Comparison of ENCODE assay signal across 9 mouse cellular contexts in genomic region chr3:32398623-32399022, GRCm38 (mm10). TPM values are rescaled to one million over a fixed set of nuclear protein-coding genes. Genes with fewer than 3 reads are reported as not detected.
DNase-seq lines count a peak whose midpoint lies in the region; ATAC-seq and TF ChIP-seq lines count a peak whose summit lies in the region.
"Had no signal": no experiment of that assay in that cellular context is flagged by ENCODE, and none has a peak within 500 bp of the region (broad histone marks: within the 10 kb centered on the region; RNA-seq: fewer than 3 reads in every experiment).

No protein-coding gene starts in this region.

- peaks cover 61% of the 10 kb centered on the region for H3K79me2 ChIP-seq in macrophage (ENCODE audit: inconsistent target)

- no peaks in the 10 kb centered on the region for H3K9me3 ChIP-seq in heart, embryonic 14.5 days (ENCODE audit: control insufficient read depth, low read length)
- no peaks in the 10 kb centered on the region for H3K9me3 ChIP-seq in E14TG2a.4 (ENCODE audit: low read length)
- no peaks in the 10 kb centered on the region for H3K9me3 ChIP-seq in forebrain, embryonic 16.5 days (ENCODE audit: control insufficient read depth, low read length)

- TF ChIP-seq CTCF in E14TG2a.4 (conservative IDR thresholded peaks at IDR 0.05; ENCODE audit: low read length) = no peak

- intact Hi-C loops in heart, postnatal 25 days (cut with DNase I) = loop anchor here (5.0 kb wide), 3 partner anchors 34 to 114 kb away; partner anchors contain the start of gene Zfp639

- 12% methylated on average over 4 of the region's 4 CpGs for WGBS in heart, embryonic 14.5 days
- 10% methylated on average over 4 of the region's 4 CpGs for WGBS in forebrain, embryonic 16.5 days
- WGBS in macrophage (ENCODE audit: missing documents) = 44% methylated on average over 4 of the region's 4 CpGs

- no peak for ATAC-seq in heart, embryonic 14.5 days (ENCODE audit: insufficient number of reproducible peaks, insufficient read depth, low FRiP score, low read depth)
- ATAC-seq in forebrain, embryonic 16.5 days = no peak

- DNase-seq in heart, postnatal 25 days (ENCODE audit: low spot score) = no peak
- DNase-seq in ovary, postnatal 10 days (ENCODE audit: low spot score) = no peak
- DNase-seq in spleen, adult 18-20 months = no peak
- DNase-seq in right cerebral cortex, postnatal 25 days = no peak
- DNase-seq: cerebellum, adult 18-20 months had no signal

- H3K27ac ChIP-seq in heart, embryonic 14.5 days (replicated peaks in 1 of 2; ENCODE audit: control insufficient read depth in 1 of 2, insufficient read depth in 1 of 2, low read depth in 2 of 2, low read length in 2 of 2) = peak overlapping the region in 1 of 2 experiments; percentile 50; a peak in 1 of 4 replicates
- no peak overlapping the region for H3K27ac ChIP-seq in forebrain, embryonic 16.5 days (ENCODE audit: low read length)
- peak overlapping the region; percentile 76 for H3K27ac ChIP-seq in macrophage

- no peaks in the 10 kb centered on the region for H3K36me3 ChIP-seq in heart, embryonic 14.5 days (ENCODE audit: control insufficient read depth, insufficient read depth, low read length)
- H3K36me3 ChIP-seq in E14TG2a.4 (ENCODE audit: insufficient read depth, low read length) (no peaks in the 10 kb centered on the region), macrophage (ENCODE audit: inconsistent target) (no peaks in the 10 kb centered on the region)
- no peaks in the 10 kb centered on the region for H3K36me3 ChIP-seq in forebrain, embryonic 16.5 days (ENCODE audit: control insufficient read depth, insufficient read depth)

- peak overlapping the region in 1 of 2 experiments; percentile 85; a peak in 2 of 4 replicates for H3K4me3 ChIP-seq in heart, embryonic 14.5 days (ENCODE audit: control insufficient read depth in 1 of 2, insufficient read depth in 1 of 2, low read depth in 1 of 2, low read length in 2 of 2)
- H3K4me3 ChIP-seq in E14TG2a.4 (replicated peaks; ENCODE audit: low read length) (peak overlapping the region; percentile 94; the same call in 1 of the 2 replicates), macrophage (ENCODE audit: inconsistent target) (peak overlapping the region; percentile 75)
- peak overlapping the region; percentile 14; the same call in 1 of the 2 replicates for H3K4me3 ChIP-seq in forebrain, embryonic 16.5 days (replicated peaks; ENCODE audit: low read length)

- no peaks in the 10 kb centered on the region for H3K27me3 ChIP-seq in heart, embryonic 14.5 days (ENCODE audit: control insufficient read depth, insufficient read depth, low read length)
- no peaks in the 10 kb centered on the region for H3K27me3 ChIP-seq in E14TG2a.4 (ENCODE audit: insufficient read depth, low read length)
- H3K27me3 ChIP-seq in forebrain, embryonic 16.5 days (replicated peaks; ENCODE audit: control insufficient read depth, insufficient read depth, low read length) = no peaks in the 10 kb centered on the region

- H3K4me2 ChIP-seq in heart, embryonic 14.5 days (ENCODE audit: low read length) = peak overlapping the region; percentile 72
- peak overlapping the region; percentile 48 for H3K4me2 ChIP-seq in forebrain, embryonic 16.5 days (ENCODE audit: low read length)

- H3K9ac ChIP-seq in heart, embryonic 14.5 days (ENCODE audit: low read length) = peak overlapping the region; percentile 62
- peak overlapping the region; percentile 17; the same call in 1 of the 2 replicates for H3K9ac ChIP-seq in forebrain, embryonic 16.5 days (replicated peaks; ENCODE audit: low read depth, low read length)

- H3K4me1 ChIP-seq in heart, embryonic 14.5 days (ENCODE audit: control insufficient read depth in 2 of 2, insufficient read depth in 2 of 2, low read length in 2 of 2) = peaks cover 9 to 39% of the 10 kb centered on the region in 2 experiments
- H3K4me1 ChIP-seq in E14TG2a.4 (replicated peaks; ENCODE audit: low read depth, low read length) = peaks cover 45% of the 10 kb centered on the region
- peaks cover 25% of the 10 kb centered on the region for H3K4me1 ChIP-seq in forebrain, embryonic 16.5 days (replicated peaks; ENCODE audit: control insufficient read depth, insufficient read depth, low read length)

RNA-seq across cellular contexts. Expression of gene Pik3ca, which starts 1.2 kb away (rescaled TPM):
- 14.1 and 17.0 TPM in 2 replicates for polyA plus RNA-seq in heart, embryonic 14.5 days (2014; fragmentation: Nextera tagmentation; extraction: Ambion mirVana)
- total RNA-seq in heart, postnatal 25 days (2021) = 10 to 100 TPM; 45.8 to 54.2 TPM
- 14.1 and 16.0 TPM in 2 replicates for polyA plus RNA-seq in forebrain, embryonic 16.5 days (2015; fragmentation: Nextera tagmentation; extraction: Ambion mirVana)
- total RNA-seq in macrophage (2018; cell fraction: chromatin; rRNA removed) = 100 to 1,000 TPM in 7 of 26 experiments, 10 to 100 TPM in 19; 29.7 to 188 (median 55.5) TPM
- 10 to 100 TPM; 23.0 to 67.9 (median 35.7) TPM for total RNA-seq in macrophage (2018; cell fraction: cytosol; rRNA removed)
- total RNA-seq in macrophage (2018; cell fraction: nucleus; rRNA removed) = 100 to 1,000 TPM in 2 of 26 experiments, 10 to 100 TPM in 24; 31.9 to 151 (median 55.3) TPM
- polyA plus RNA-seq in macrophage (2018) = 16.9 to 27.5 TPM (median 25.9 TPM) in 3 replicates

RNA-seq across cellular contexts. Expression of gene Zmat3, which starts 32.8 kb away (rescaled TPM):
- polyA plus RNA-seq in heart, embryonic 14.5 days (2014; fragmentation: Nextera tagmentation; extraction: Ambion mirVana) = 4.9 TPM in 2 replicates
- 1 to 10 TPM; 6.2 to 7.0 TPM for total RNA-seq in heart, postnatal 25 days (2021)
- polyA plus RNA-seq in forebrain, embryonic 16.5 days (2015; fragmentation: Nextera tagmentation; extraction: Ambion mirVana) = 5.3 and 6.7 TPM in 2 replicates
- total RNA-seq in macrophage (2018; cell fraction: chromatin; rRNA removed) = 10 to 100 TPM in 18 of 26 experiments, 1 to 10 TPM in 8; 3.3 to 42.1 (median 18.5) TPM
- total RNA-seq in macrophage (2018; cell fraction: cytosol; rRNA removed) = 10 to 100 TPM; 11.4 to 32.5 (median 18.8) TPM
- 10 to 100 TPM in 24 of 26 experiments, 1 to 10 TPM in 2; 7.5 to 47.5 (median 19.2) TPM for total RNA-seq in macrophage (2018; cell fraction: nucleus; rRNA removed)
- polyA plus RNA-seq in macrophage (2018) = 10.9 to 16.7 TPM (median 15.7 TPM) in 3 replicates
